Mouse (Mus musculus) forebrain, embryonic 15.5 days (tissue): ENCODE data around the gene Rhbdf1. TPM values are rescaled to one million over a fixed set of nuclear protein-coding genes. Genes with fewer than 3 reads are reported as not detected.
A peak's percentile ranks its signal among the peaks of the same experiment; 100 is the strongest.

Experiments
- ATAC-seq: fragments of 200-750 bp; cut with Nextera tagmentation; replicated peaks from 2 replicates; pipeline ENCODE4 v1.8.0; 2017; ENCODE audit warnings: mild to moderate bottlenecking, moderate TSS enrichment, moderate library complexity
- H3K27ac ChIP-seq: fragments of 300-500 bp; sonication (generic); replicated peaks from 2 replicates; pipeline ENCODE4 v1.5.1; 2015; ENCODE audit warnings: mild to moderate bottlenecking, inconsistent platforms
- H3K27me3 ChIP-seq: fragments of 300-500 bp; sonication (generic); 2 replicates; pipeline ENCODE4 v1.6.1; 2015; ENCODE audit warnings: inconsistent platforms
- H3K36me3 ChIP-seq: fragments of 300-500 bp; sonication (generic); 2 replicates; pipeline ENCODE4 v1.6.1; 2015; ENCODE audit warnings: mild to moderate bottlenecking, inconsistent platforms
- H3K4me1 ChIP-seq: fragments of 300-500 bp; sonication (generic); 2 replicates; pipeline ENCODE4 v1.6.1; 2015; ENCODE audit warnings: inconsistent platforms
- H3K4me2 ChIP-seq: fragments of 300-500 bp; sonication (generic); replicated peaks from 2 replicates; pipeline ENCODE4 v1.6.1; 2015; ENCODE audit warnings: mild to moderate bottlenecking, inconsistent platforms
- H3K4me3 ChIP-seq: fragments of 300-500 bp; sonication (generic); 2 replicates; pipeline ENCODE4 v1.5.1; 2015; ENCODE audit warnings: mild to moderate bottlenecking, inconsistent platforms
- H3K9ac ChIP-seq: fragments of 300-500 bp; sonication (generic); replicated peaks from 2 replicates; pipeline ENCODE4 v1.6.1; 2015; ENCODE audit warnings: mild to moderate bottlenecking, inconsistent platforms
- H3K9me3 ChIP-seq: fragments of 300-500 bp; sonication (generic); 2 replicates; pipeline ENCODE4 v1.6.1; 2016; ENCODE audit warnings: inconsistent platforms
- WGBS: fragments of 180-500 bp; shearing (Covaris S2); methylation state at CpG from one replicate; pipeline ENCODE4 v1.1.7; 2015; ENCODE audit warnings: mixed read lengths; 5-methylcytosine and 5-hydroxymethylcytosine counted together
- polyA plus RNA-seq: library from polyadenylated mRNA; unstranded; fragments of >200 nt; fragmentation: Nextera tagmentation; extraction: Ambion mirVana; gene quantifications from 2 replicates; pipeline ENCODE4 v1.2.1, GENCODE M21; 2015

The Rhbdf1 gene
- polyA plus RNA-seq, result 16.7 and 18.1 TPM in 2 replicates

- Histone ChIP-seq H3K27me3 (peaks cover 28% of the 10 kb centered on the region), H3K4me2 (peak within 1 kb of the TSS; percentile 98), H3K4me1 (peaks cover 54% of the 10 kb centered on the region), H3K9ac (peak within 1 kb of the TSS; percentile 59), H3K9me3 (no peaks in the 10 kb centered on the region), H3K27ac (peak within 1 kb of the TSS; percentile 38), H3K36me3 (no peaks in the 10 kb centered on the region), H3K4me3 (peak within 1 kb of the TSS; percentile 61)
- peak; percentile 28 for ATAC-seq
- under 1% methylated on average over 72 of the region's 72 CpGs for WGBS
Measured at GRCm38 (mm10) chr11:32221951-32222409, at the start of gene Rhbdf1. TSS of gene Rhbdf1 (minus strand) at chr11:32222300.

GRCm38 (mm10) chr11:32271178-32271577 lies 49.1 kb upstream of the Rhbdf1 start:
- 59% methylated on average over 4 of the region's 4 CpGs for WGBS
- Histone ChIP-seq H3K9ac (no peak overlapping the region), H3K36me3 (no peaks in the 10 kb centered on the region), H3K9me3 (no peaks in the 10 kb centered on the region), H3K4me1 (peaks cover 12% of the 10 kb centered on the region), H3K27ac (no peak overlapping the region), H3K4me2 (no peak overlapping the region), H3K4me3 (no peak overlapping the region), H3K27me3 (no peaks in the 10 kb centered on the region)
- no peak for ATAC-seq

GRCm38 (mm10) chr11:32268952-32269351 lies 46.9 kb upstream of the Rhbdf1 start:
- no peak overlapping the region for H3K4me3 ChIP-seq
- no peak overlapping the region for H3K9ac ChIP-seq
- H3K27ac ChIP-seq, result no peak overlapping the region
- H3K27me3 ChIP-seq, result no peaks in the 10 kb centered on the region
- no peak overlapping the region for H3K4me2 ChIP-seq
- peaks cover 16% of the 10 kb centered on the region for H3K4me1 ChIP-seq
- ATAC-seq, result no peak
- 82% methylated on average over 5 of the region's 5 CpGs for WGBS
- no peaks in the 10 kb centered on the region for H3K36me3 ChIP-seq
- no peaks in the 10 kb centered on the region for H3K9me3 ChIP-seq

- WGBS, result 23% methylated on average over 5 of the region's 5 CpGs
- peak; percentile 48 for ATAC-seq
Measured at GRCm38 (mm10) chr11:32267964-32268363, 45.9 kb upstream of the Rhbdf1 start.

GRCm38 (mm10) chr11:32267188-32267884 lies 45.2 kb upstream of the Rhbdf1 start, which contains the start of gene Nprl3:
TSS of gene Nprl3 (minus strand) at chr11:32267707.
- ATAC-seq, result peak; percentile 100
- Histone ChIP-seq H3K9ac (peak within 1 kb of the TSS; percentile 97), H3K4me1 (peaks cover 16% of the 10 kb centered on the region), H3K27me3 (no peaks in the 10 kb centered on the region), H3K4me2 (peak within 1 kb of the TSS; percentile 57), H3K4me3 (peak within 1 kb of the TSS; percentile 81), H3K27ac (peak within 1 kb of the TSS; percentile 91), H3K9me3 (no peaks in the 10 kb centered on the region), H3K36me3 (no peaks in the 10 kb centered on the region)
- under 1% methylated on average over 54 of the region's 54 CpGs for WGBS

More at GRCm38 (mm10) chr11:32267964-32268363, 45.9 kb upstream of the Rhbdf1 start:
- peaks cover 16% of the 10 kb centered on the region for H3K4me1 ChIP-seq
- H3K36me3 ChIP-seq, result no peaks in the 10 kb centered on the region
- peak overlapping the region; percentile 57 for H3K4me2 ChIP-seq
- peak overlapping the region; percentile 48 for H3K9ac ChIP-seq
- peak overlapping the region; percentile 39; the same call in 1 of the 2 replicates for H3K27ac ChIP-seq
- peak overlapping the region; percentile 81 for H3K4me3 ChIP-seq
- H3K27me3 ChIP-seq, result no peaks in the 10 kb centered on the region
- H3K9me3 ChIP-seq, result no peaks in the 10 kb centered on the region

- no peaks in the 10 kb centered on the region for H3K27me3 ChIP-seq
- H3K9ac ChIP-seq, result peak overlapping the region; percentile 97
- H3K36me3 ChIP-seq, result no peaks in the 10 kb centered on the region
- ATAC-seq, result no peak
- H3K4me1 ChIP-seq, result peaks cover 16% of the 10 kb centered on the region
- peak overlapping the region; percentile 91 for H3K27ac ChIP-seq
- no peaks in the 10 kb centered on the region for H3K9me3 ChIP-seq
- WGBS, result 21% methylated on average over 6 of the region's 6 CpGs
- peak overlapping the region; percentile 81 for H3K4me3 ChIP-seq
- H3K4me2 ChIP-seq, result peak overlapping the region; percentile 57
Measured at GRCm38 (mm10) chr11:32266776-32267175, 44.7 kb upstream of the Rhbdf1 start.

GRCm38 (mm10) chr11:32266194-32266593 lies 44.1 kb upstream of the Rhbdf1 start:
- Histone ChIP-seq H3K36me3 (no peaks in the 10 kb centered on the region), H3K27me3 (no peaks in the 10 kb centered on the region), H3K4me2 (no peak overlapping the region), H3K9ac (no peak overlapping the region), H3K9me3 (no peaks in the 10 kb centered on the region), H3K27ac (no peak overlapping the region), H3K4me3 (no peak overlapping the region), H3K4me1 (peaks cover 16% of the 10 kb centered on the region)
- no peak for ATAC-seq
- WGBS, result 95% methylated on average over 6 of the region's 6 CpGs

GRCm38 (mm10) chr11:32265117-32265738 lies 43.1 kb upstream of the Rhbdf1 start:
- Histone ChIP-seq H3K4me1 (peaks cover 16% of the 10 kb centered on the region), H3K27ac (no peak overlapping the region), H3K36me3 (no peaks in the 10 kb centered on the region), H3K4me3 (no peak overlapping the region), H3K27me3 (no peaks in the 10 kb centered on the region), H3K9me3 (no peaks in the 10 kb centered on the region), H3K4me2 (no peak overlapping the region), H3K9ac (no peak overlapping the region)
- WGBS, result 95% methylated on average over 3 of the region's 3 CpGs
- ATAC-seq, result no peak

GRCm38 (mm10) chr11:32262674-32263415 lies 40.7 kb upstream of the Rhbdf1 start:
- Histone ChIP-seq H3K4me3 (no peak overlapping the region), H3K27ac (no peak overlapping the region), H3K9ac (no peak overlapping the region), H3K27me3 (no peaks in the 10 kb centered on the region), H3K9me3 (no peaks in the 10 kb centered on the region), H3K4me1 (peaks cover 12% of the 10 kb centered on the region), H3K36me3 (no peaks in the 10 kb centered on the region), H3K4me2 (no peak overlapping the region)
- ATAC-seq, result no peak
- WGBS, result 93% methylated on average over 10 of the region's 10 CpGs

- Histone ChIP-seq H3K27me3 (no peaks in the 10 kb centered on the region), H3K27ac (no peak overlapping the region), H3K9me3 (no peaks in the 10 kb centered on the region), H3K4me3 (no peak overlapping the region), H3K4me2 (no peak overlapping the region), H3K9ac (no peak overlapping the region), H3K36me3 (peaks cover 15% of the 10 kb centered on the region), H3K4me1 (no peaks in the 10 kb centered on the region)
- 89% methylated on average over 3 of the region's 3 CpGs for WGBS
- ATAC-seq, result no peak
Measured at GRCm38 (mm10) chr11:32256566-32256965, 34.5 kb upstream of the Rhbdf1 start.

- no peak overlapping the region for H3K4me3 ChIP-seq
- no peaks in the 10 kb centered on the region for H3K27me3 ChIP-seq
- H3K9ac ChIP-seq, result no peak overlapping the region
- WGBS, result 85% methylated on average over 1 of the region's 1 CpGs
- H3K36me3 ChIP-seq, result peaks cover 17% of the 10 kb centered on the region
- ATAC-seq, result no peak
- no peaks in the 10 kb centered on the region for H3K4me1 ChIP-seq
- no peaks in the 10 kb centered on the region for H3K9me3 ChIP-seq
- H3K27ac ChIP-seq, result no peak overlapping the region
- no peak overlapping the region for H3K4me2 ChIP-seq
Measured at GRCm38 (mm10) chr11:32256146-32256545, 34.0 kb upstream of the Rhbdf1 start.

- WGBS, result 97% methylated on average over 1 of the region's 1 CpGs
- Histone ChIP-seq H3K4me2 (no peak overlapping the region), H3K27ac (no peak overlapping the region), H3K9ac (no peak overlapping the region), H3K27me3 (no peaks in the 10 kb centered on the region), H3K4me3 (no peak overlapping the region), H3K36me3 (peaks cover 25% of the 10 kb centered on the region), H3K9me3 (no peaks in the 10 kb centered on the region), H3K4me1 (no peaks in the 10 kb centered on the region)
- no peak for ATAC-seq
Measured at GRCm38 (mm10) chr11:32253121-32253520, 31.0 kb upstream of the Rhbdf1 start.
